9 mouse cellular contexts compared by ENCODE assay signal in the genomic region with DNA sequence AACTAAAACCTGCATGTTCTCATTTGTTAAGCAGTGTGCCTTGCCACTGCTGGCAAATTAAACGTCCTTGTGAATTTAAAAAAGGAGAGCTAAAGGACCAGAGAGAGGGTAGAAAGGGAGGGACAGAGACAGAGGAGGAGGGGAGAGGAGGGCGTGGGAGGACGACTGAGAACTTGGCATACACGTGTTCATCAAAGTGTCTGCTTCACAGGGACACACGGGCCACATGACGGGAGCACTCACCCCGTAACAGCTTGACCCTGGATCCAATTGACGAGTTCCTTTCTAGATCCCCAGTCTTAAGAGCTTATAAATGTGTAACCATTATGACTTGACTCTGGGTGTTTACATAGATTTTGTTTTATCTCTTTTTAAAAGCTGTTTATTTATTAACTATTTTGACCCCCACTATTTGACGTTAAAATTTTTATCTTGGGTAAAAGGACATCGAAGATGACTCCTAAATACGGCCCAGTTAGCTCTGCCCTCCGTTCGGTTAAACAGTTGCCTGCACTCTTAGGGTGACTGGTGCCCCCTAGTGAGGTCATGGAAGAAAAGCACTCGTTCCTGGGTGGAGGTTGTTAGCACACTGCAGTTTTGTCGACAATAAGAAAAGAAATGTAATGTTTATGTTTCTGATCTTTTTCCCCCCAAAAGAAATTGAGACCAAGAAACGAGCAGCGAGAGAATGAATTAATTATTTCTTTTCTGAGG.
A peak's percentile ranks its signal among the peaks of the same experiment; 100 is the strongest.
DNase-seq lines count a peak whose midpoint lies in the region; ATAC-seq and TF ChIP-seq lines count a peak whose summit lies in the region.
"Had no signal": no experiment of that assay in that cellular context is flagged by ENCODE, and none has a peak within 500 bp of the region (broad histone marks: within the 10 kb centered on the region; RNA-seq: fewer than 3 reads in every experiment).

No protein-coding gene starts in this region.

- peak; percentile 82 to 88 for ATAC-seq in hematopoietic stem cell, adult 5-6 weeks (replicated peaks in 1 of 2; ENCODE audit: insufficient read depth in 1 of 2, low FRiP score in 2 of 2, low TSS enrichment in 1 of 2, low read depth in 1 of 2, poor library complexity in 2 of 2, severe bottlenecking in 2 of 2)
- ATAC-seq in liver, embryonic 11.5 days (replicated peaks; ENCODE audit: low FRiP score) = peak; percentile 65; the same call in 1 of the 2 replicates

- H3K79me2 ChIP-seq in MEL (ENCODE audit: control insufficient read depth, insufficient read depth, low read length, poor library complexity) = no peaks in the 10 kb centered on the region

- H3K27ac ChIP-seq in MEL (ENCODE audit: control insufficient read depth, low read depth, low read length) = no peak overlapping the region
- H3K27ac ChIP-seq in cerebellum, adult 2 months (ENCODE audit: insufficient read depth, low read length) = no peak overlapping the region
- no peak overlapping the region for H3K27ac ChIP-seq in liver, embryonic 11.5 days (ENCODE audit: low read depth, low read length)
- H3K27ac ChIP-seq: macrophage had no signal

- H3K9me3 ChIP-seq in MEL (replicated peaks; ENCODE audit: insufficient read depth, low read length) = no peaks in the 10 kb centered on the region
- H3K9me3 ChIP-seq in liver, embryonic 11.5 days (ENCODE audit: control insufficient read depth, low read length) = no peaks in the 10 kb centered on the region

- TF ChIP-seq POLR2A in MEL (IDR thresholded peaks at IDR 0.05; ENCODE audit: control insufficient read depth in 1 of 2, insufficient read depth in 1 of 2, low read depth in 1 of 2, low read length in 2 of 2, poor library complexity in 1 of 2) = no peak
- TF ChIP-seq POLR2A in cerebellum, adult 2 months (IDR thresholded peaks at IDR 0.05; ENCODE audit: borderline replicate concordance, insufficient read depth, low read length) = no peak

- 37% methylated on average over 17 of the region's 17 CpGs for WGBS in cerebellum, adult 2 months
- 45% methylated on average over 17 of the region's 17 CpGs for WGBS in liver, embryonic 11.5 days

- H3K4me2 ChIP-seq in liver, embryonic 11.5 days = no peak overlapping the region

- H3K4me1 ChIP-seq in MEL (ENCODE audit: control insufficient read depth in 1 of 2, insufficient read depth in 2 of 2, low read length in 2 of 2) = no peaks in the 10 kb centered on the region
- H3K4me1 ChIP-seq in cerebellum, adult 2 months (ENCODE audit: control insufficient read depth, insufficient read depth, low read length) = peaks cover 3% of the 10 kb centered on the region; the same call in 1 of the 2 replicates
- H3K4me1 ChIP-seq in liver, embryonic 11.5 days (replicated peaks; ENCODE audit: control insufficient read depth, insufficient read depth, low read length) = no peaks in the 10 kb centered on the region

- H3K27me3 ChIP-seq in MEL (ENCODE audit: control insufficient read depth in 1 of 2, insufficient read depth in 2 of 2, low read length in 2 of 2) = no peaks in the 10 kb centered on the region
- no peaks in the 10 kb centered on the region for H3K27me3 ChIP-seq in cerebellum, adult 2 months (ENCODE audit: control insufficient read depth, insufficient read depth, low read length)
- no peaks in the 10 kb centered on the region for H3K27me3 ChIP-seq in liver, embryonic 11.5 days (replicated peaks; ENCODE audit: control insufficient read depth, insufficient read depth, low read length)

- peak; percentile 61 to 83 (median 72) for TF ChIP-seq CTCF in MEL (IDR thresholded peaks at IDR 0.05 in 2 of 3, conservative IDR thresholded peaks at IDR 0.05 in 1 of 3; ENCODE audit: control insufficient read depth in 1 of 3, insufficient read depth in 1 of 3, low read depth in 2 of 3, low read length in 3 of 3, poor library complexity in 1 of 3, severe bottlenecking in 1 of 3)
- TF ChIP-seq CTCF in cerebellum, adult 2 months (IDR thresholded peaks at IDR 0.05; ENCODE audit: borderline replicate concordance, insufficient read depth, low read depth, low read length) = peak; percentile 80

- peaks cover 0 to 10% of the 10 kb centered on the region in 2 experiments; a peak in 2 of 4 replicates for H3K36me3 ChIP-seq in MEL (ENCODE audit: control insufficient read depth in 1 of 2, insufficient read depth in 2 of 2, low read length in 2 of 2)
- peaks cover 12% of the 10 kb centered on the region for H3K36me3 ChIP-seq in liver, embryonic 11.5 days (ENCODE audit: control insufficient read depth, insufficient read depth, low read length)

- DNase-seq in left cerebral cortex, adult 18-20 months (ENCODE audit: low spot score in 2 of 2) = peak; percentile 42 to 62
- no peak for DNase-seq in left cerebral cortex, adult 8-10 months (ENCODE audit: low spot score in 2 of 2)
- DNase-seq in MEL (ENCODE audit: low read depth, low spot score) = peak; percentile 60
- peak; percentile 31 to 38 for DNase-seq in cerebellum, adult 2 months
- no peak for DNase-seq in liver, embryonic 11.5 days (ENCODE audit: low spot score)
- DNase-seq in retina, embryonic 14.5 days (ENCODE audit: low spot score) = peak; percentile 80
- no peak for DNase-seq in frontal cortex, postnatal 25 days (ENCODE audit: low spot score in 2 of 2)

- H3K9ac ChIP-seq in MEL (ENCODE audit: control insufficient read depth, low read depth, low read length, poor library complexity, severe bottlenecking) = no peak overlapping the region
- no peak overlapping the region for H3K9ac ChIP-seq in liver, embryonic 11.5 days (ENCODE audit: low read depth, low read length)

- TF ChIP-seq EP300 in MEL (IDR thresholded peaks at IDR 0.05; ENCODE audit: low read depth in 1 of 2, low read length in 2 of 2) = no peak

- H3K4me3 ChIP-seq in MEL (ENCODE audit: control insufficient read depth in 1 of 2, insufficient read depth in 1 of 2, low read depth in 2 of 2, low read length in 2 of 2) = no peak overlapping the region
- H3K4me3 ChIP-seq in cerebellum, adult 2 months (replicated peaks; ENCODE audit: insufficient read depth, low read depth, low read length) = no peak overlapping the region
- no peak overlapping the region for H3K4me3 ChIP-seq in liver, embryonic 11.5 days (ENCODE audit: low read depth, low read length)

- TF ChIP-seq RAD21 in MEL (IDR thresholded peaks at IDR 0.05; ENCODE audit: low read depth, low read length) = peak; percentile 82

TF ChIP-seq in MEL, 35 proteins besides CTCF, POLR2A, EP300 and RAD21:
- TF ChIP-seq ZC3H11A (IDR thresholded peaks at IDR 0.05; ENCODE audit: low read depth, low read length) (peak; percentile 66), SMC3 (IDR thresholded peaks at IDR 0.05; ENCODE audit: low read depth, low read length) (peak; percentile 88), MYC (IDR thresholded peaks at IDR 0.05; ENCODE audit: low read depth, low read length) (no peak), SIN3A (IDR thresholded peaks at IDR 0.05; ENCODE audit: low read length) (0 out of 2 replicates have a peak, but pooled peaks have one; percentile 30), MXI1 (IDR thresholded peaks at IDR 0.05; ENCODE audit: low read depth, low read length) (no peak), TAL1 (IDR thresholded peaks at IDR 0.05; ENCODE audit: low read length) (no peak)

Comparison
In these comparisons a context has a peak if more than half of its experiments do, and no peak if none do; other contexts are left out.
1. DNase-seq: peak in left cerebral cortex, adult 18-20 months (2 of 2), MEL (single experiment), cerebellum, adult 2 months (2 of 2) and retina, embryonic 14.5 days (single experiment); none in left cerebral cortex, adult 8-10 months (0 of 2), liver, embryonic 11.5 days (single experiment) and frontal cortex, postnatal 25 days (0 of 2).